Mouse (Mus musculus) neural tube, embryonic 15.5 days (tissue): ENCODE measurements around the gene Wfdc2. TPM values are rescaled to one million over a fixed set of nuclear protein-coding genes. Genes with fewer than 3 reads are reported as not detected.
"Not testable (repeated sequence)": the region's sequence is repeated elsewhere in the genome, so short reads cannot be mapped to it uniquely, and the experiment has no call there.

Source experiments
- ATAC-seq: fragments of 200-750 bp; cut with Nextera tagmentation; 2 replicates; pipeline ENCODE4 v1.8.0; 2017; ENCODE audit warnings: mild to moderate bottlenecking, moderate TSS enrichment, moderate library complexity; ENCODE audit not compliant: low FRiP score
- H3K27ac ChIP-seq: fragments of 300-500 bp; sonication (generic); replicated peaks from 2 replicates; pipeline ENCODE4 v1.5.1; 2015; ENCODE audit warnings: mild to moderate bottlenecking, inconsistent platforms
- H3K27me3 ChIP-seq: fragments of 300-500 bp; sonication (generic); replicated peaks from 2 replicates; pipeline ENCODE4 v1.6.1; 2015; ENCODE audit warnings: inconsistent platforms
- H3K36me3 ChIP-seq: fragments of 300-500 bp; sonication (generic); 2 replicates; pipeline ENCODE4 v1.6.1; 2015; ENCODE audit warnings: inconsistent platforms
- H3K4me1 ChIP-seq: fragments of 300-500 bp; sonication (generic); 2 replicates; pipeline ENCODE4 v1.6.1; 2015; ENCODE audit warnings: inconsistent platforms
- H3K4me2 ChIP-seq: fragments of 300-500 bp; sonication (generic); 2 replicates; pipeline ENCODE4 v1.6.1; 2015; ENCODE audit warnings: inconsistent platforms, mild to moderate bottlenecking, moderate library complexity
- H3K4me3 ChIP-seq: fragments of 300-500 bp; sonication (generic); replicated peaks from 2 replicates; pipeline ENCODE4 v1.5.1; 2015; ENCODE audit warnings: mild to moderate bottlenecking, inconsistent platforms
- H3K9ac ChIP-seq: fragments of 300-500 bp; sonication (generic); replicated peaks from 2 replicates; pipeline ENCODE4 v1.6.1; 2015; ENCODE audit warnings: mild to moderate bottlenecking, inconsistent platforms
- H3K9me3 ChIP-seq: fragments of 300-500 bp; sonication (generic); replicated peaks from 2 replicates; pipeline ENCODE4 v1.6.1; 2016; ENCODE audit warnings: inconsistent platforms
- WGBS: fragments of 180-500 bp; shearing (Covaris S2); methylation state at CpG from one replicate; pipeline ENCODE4 v1.1.7; 2015; ENCODE audit warnings: mixed read lengths; 5-methylcytosine and 5-hydroxymethylcytosine counted together
- polyA plus RNA-seq: library from polyadenylated mRNA; unstranded; fragments of >200 nt; fragmentation: Nextera tagmentation; extraction: Ambion mirVana; gene quantifications from 2 replicates; pipeline ENCODE4 v1.2.1, GENCODE M21; 2015

Gene Wfdc2
- polyA plus RNA-seq, 1 experiment from 2014 or later: 1.6 TPM

GRCm38 (mm10) chr2:164585025-164585725, 23.0 kb downstream of the Wfdc2 start, which contains the start of gene Wfdc6a:
TSS of gene Wfdc6a (minus strand) at chr2:164585447.
- H3K4me1 ChIP-seq, ATAC-seq: not testable (repeated sequence)

GRCm38 (mm10) chr2:164592014-164592413, 29.8 kb downstream of the Wfdc2 start:
- H3K27ac ChIP-seq: no peak overlapping the region
- H3K9ac ChIP-seq: no peak overlapping the region
- H3K36me3 ChIP-seq: no peaks in the 10 kb centered on the region
- no peaks in the 10 kb centered on the region for H3K27me3 ChIP-seq
- H3K9me3 ChIP-seq: no peaks in the 10 kb centered on the region
- no peak overlapping the region for H3K4me2 ChIP-seq
- ATAC-seq: no peak
- no peak overlapping the region for H3K4me3 ChIP-seq
- H3K4me1 ChIP-seq: no peaks in the 10 kb centered on the region
- WGBS: 10% methylated on average over 4 of the region's 4 CpGs

More at GRCm38 (mm10) chr2:164585025-164585725, 23.0 kb downstream of the Wfdc2 start, which contains the start of gene Wfdc6a:
- not testable (repeated sequence) for H3K9ac ChIP-seq, H3K36me3 ChIP-seq, H3K4me2 ChIP-seq, H3K27ac ChIP-seq, H3K27me3 ChIP-seq, H3K4me3 ChIP-seq, H3K9me3 ChIP-seq
- 65% methylated on average over 13 of the region's 13 CpGs for WGBS

- Histone ChIP-seq H3K9me3 (no peaks in the 10 kb centered on the region), H3K4me1 (no peaks in the 10 kb centered on the region), H3K27me3 (no peaks in the 10 kb centered on the region), H3K36me3 (no peaks in the 10 kb centered on the region), H3K9ac (no peak within 1 kb of the TSS), H3K4me2 (no peak within 1 kb of the TSS), H3K4me3 (no peak within 1 kb of the TSS), H3K27ac (no peak within 1 kb of the TSS)
- no peak for ATAC-seq
- 79% methylated on average over 4 of the region's 4 CpGs for WGBS
These were observed 31.3 kb downstream of the Wfdc2 start, which contains the start of gene Eppin for GRCm38 (mm10) chr2:164593494-164593893. TSS of gene Eppin (minus strand) at chr2:164593594.

GRCm38 (mm10) chr2:164600179-164600578, 38.0 kb downstream of the Wfdc2 start:
- Histone ChIP-seq H3K27ac (no peak overlapping the region), H3K9ac (no peak overlapping the region), H3K4me3 (no peak overlapping the region), H3K27me3 (no peaks in the 10 kb centered on the region), H3K4me2 (no peak overlapping the region), H3K36me3 (no peaks in the 10 kb centered on the region), H3K9me3 (no peaks in the 10 kb centered on the region), H3K4me1 (no peaks in the 10 kb centered on the region)
- ATAC-seq: no peak
- WGBS: 61% methylated on average over 3 of the region's 3 CpGs

- H3K36me3 ChIP-seq: no peaks in the 10 kb centered on the region
- H3K27me3 ChIP-seq: no peaks in the 10 kb centered on the region
- H3K9ac ChIP-seq: no peak overlapping the region
- H3K4me1 ChIP-seq: no peaks in the 10 kb centered on the region
- ATAC-seq: no peak
- H3K4me2 ChIP-seq: no peak overlapping the region
- 92% methylated on average over 3 of the region's 3 CpGs for WGBS
- no peak overlapping the region for H3K27ac ChIP-seq
- H3K4me3 ChIP-seq: no peak overlapping the region
- H3K9me3 ChIP-seq: no peaks in the 10 kb centered on the region
These were observed 41.3 kb downstream of the Wfdc2 start for GRCm38 (mm10) chr2:164603482-164603881.

GRCm38 (mm10) chr2:164604411-164604810, 42.2 kb downstream of the Wfdc2 start:
- Histone ChIP-seq H3K4me1 (no peaks in the 10 kb centered on the region), H3K36me3 (no peaks in the 10 kb centered on the region), H3K27me3 (no peaks in the 10 kb centered on the region), H3K27ac (no peak overlapping the region), H3K4me2 (no peak overlapping the region), H3K4me3 (no peak overlapping the region), H3K9ac (no peak overlapping the region), H3K9me3 (no peaks in the 10 kb centered on the region)
- WGBS: 92% methylated on average over 8 of the region's 8 CpGs
- ATAC-seq: no peak

- no peak overlapping the region for H3K4me2 ChIP-seq
- no peak for ATAC-seq
- no peak overlapping the region for H3K9ac ChIP-seq
- no peaks in the 10 kb centered on the region for H3K4me1 ChIP-seq
- H3K27me3 ChIP-seq: no peaks in the 10 kb centered on the region
- WGBS: 78% methylated on average over 6 of the region's 6 CpGs
- no peaks in the 10 kb centered on the region for H3K36me3 ChIP-seq
- no peak overlapping the region for H3K4me3 ChIP-seq
- H3K27ac ChIP-seq: no peak overlapping the region
- H3K9me3 ChIP-seq: no peaks in the 10 kb centered on the region
These were observed 46.6 kb downstream of the Wfdc2 start for GRCm38 (mm10) chr2:164608781-164609180.

GRCm38 (mm10) chr2:164613471-164613870, 51.3 kb downstream of the Wfdc2 start, which contains the start of the genes Wfdc6b and Wfdc8:
TSS of gene Wfdc6b (plus strand) at chr2:164613522.
TSS of gene Wfdc8 (minus strand) at chr2:164613626.
- not testable (repeated sequence) for H3K4me3 ChIP-seq, H3K27me3 ChIP-seq, H3K36me3 ChIP-seq, ATAC-seq, H3K4me2 ChIP-seq, H3K9ac ChIP-seq, H3K27ac ChIP-seq, H3K9me3 ChIP-seq, H3K4me1 ChIP-seq
- WGBS: 56% methylated on average over 8 of the region's 8 CpGs

GRCm38 (mm10) chr2:164615386-164615785, 53.2 kb downstream of the Wfdc2 start:
- H3K36me3 ChIP-seq: no peaks in the 10 kb centered on the region
- no peaks in the 10 kb centered on the region for H3K27me3 ChIP-seq
- no peak overlapping the region for H3K4me2 ChIP-seq
- H3K9ac ChIP-seq: no peak overlapping the region
- no peak for ATAC-seq
- 90% methylated on average over 3 of the region's 3 CpGs for WGBS
- no peak overlapping the region for H3K4me3 ChIP-seq
- no peak overlapping the region for H3K27ac ChIP-seq
- H3K9me3 ChIP-seq: no peaks in the 10 kb centered on the region
- H3K4me1 ChIP-seq: no peaks in the 10 kb centered on the region

Other genes starting within 250 kb of the Wfdc2 start
- not detected in 2 replicates for gene Svs6, start 245.7 kb upstream of the Wfdc2 start, polyA plus RNA-seq
- gene Svs5, start 229.7 kb upstream of the Wfdc2 start, polyA plus RNA-seq: not detected in 2 replicates
- 0.36 and 0.43 TPM in 2 replicates for gene Slpi, start 173.3 kb upstream of the Wfdc2 start, polyA plus RNA-seq
- gene Rbpjl, start 159.3 kb upstream of the Wfdc2 start, polyA plus RNA-seq: 0.17 and 0.61 TPM in 2 replicates
- 8.5 and 11.1 TPM in 2 replicates for gene Matn4, start 157.3 kb upstream of the Wfdc2 start, polyA plus RNA-seq
- gene Sdc4, start 118.5 kb upstream of the Wfdc2 start, polyA plus RNA-seq: 9.0 and 26.2 TPM in 2 replicates
- 86.8 and 92.7 TPM in 2 replicates for gene Sys1, start 105.4 kb upstream of the Wfdc2 start, polyA plus RNA-seq
- 4.5 and 5.8 TPM in 2 replicates for gene Gm20458, start 101.4 kb upstream of the Wfdc2 start, polyA plus RNA-seq
- gene Trp53tg5, start 88.7 kb upstream of the Wfdc2 start, polyA plus RNA-seq: not detected in 2 replicates
- 22.2 and 25.3 TPM in 2 replicates for gene Dbndd2, start 76.3 kb upstream of the Wfdc2 start, polyA plus RNA-seq
- 88.8 and 92.2 TPM in 2 replicates for gene Pigt, start 64.9 kb upstream of the Wfdc2 start, polyA plus RNA-seq
- gene Spint3, start 11.0 kb downstream of the Wfdc2 start, polyA plus RNA-seq: not detected in 2 replicates
- gene Wfdc6a, start 23.0 kb downstream of the Wfdc2 start, polyA plus RNA-seq: 0.31 TPM in 1 of 2 replicates, not detected in the other
- gene Eppin, start 31.2 kb downstream of the Wfdc2 start, polyA plus RNA-seq: not detected in 2 replicates
- gene Wfdc6b, start 51.1 kb downstream of the Wfdc2 start, polyA plus RNA-seq: not detected in 2 replicates
- gene Wfdc8, start 51.2 kb downstream of the Wfdc2 start, polyA plus RNA-seq: not detected in 2 replicates
- not detected in 2 replicates for gene Wfdc16, start 76.4 kb downstream of the Wfdc2 start, polyA plus RNA-seq
- not detected in 2 replicates for gene Wfdc10, start 93.6 kb downstream of the Wfdc2 start, polyA plus RNA-seq
- not detected in 2 replicates for gene Wfdc9, start 94.2 kb downstream of the Wfdc2 start, polyA plus RNA-seq
- gene Wfdc11, start 111.7 kb downstream of the Wfdc2 start, polyA plus RNA-seq: not detected in 2 replicates
- not detected in 2 replicates for gene Wfdc13, start 122.7 kb downstream of the Wfdc2 start, polyA plus RNA-seq
- not detected in 2 replicates for gene Spint4, start 136.1 kb downstream of the Wfdc2 start, polyA plus RNA-seq
- gene Spint5, start 152.9 kb downstream of the Wfdc2 start, polyA plus RNA-seq: not detected in 2 replicates
- 1.1 and 1.3 TPM in 2 replicates for gene Wfdc3, start 183.5 kb downstream of the Wfdc2 start, polyA plus RNA-seq
- 51.0 and 56.4 TPM in 2 replicates for gene Dnttip1, start 183.6 kb downstream of the Wfdc2 start, polyA plus RNA-seq
- gene Ube2c, start 207.5 kb downstream of the Wfdc2 start, polyA plus RNA-seq: 42.8 and 134 TPM in 2 replicates
- gene Tnnc2, start 217.6 kb downstream of the Wfdc2 start, polyA plus RNA-seq: 27.5 and 55.6 TPM in 2 replicates
- gene Snx21, start 223.4 kb downstream of the Wfdc2 start, polyA plus RNA-seq: 41.3 and 46.6 TPM in 2 replicates
- 24.1 and 26.4 TPM in 2 replicates for gene Acot8, start 242.5 kb downstream of the Wfdc2 start, polyA plus RNA-seq
- 14.9 and 16.2 TPM in 2 replicates for gene Zswim3, start 242.7 kb downstream of the Wfdc2 start, polyA plus RNA-seq